Mouse (Mus musculus): Measurements from ENCODE around the gene Rabep1.

The Rabep1 gene

DNA sequence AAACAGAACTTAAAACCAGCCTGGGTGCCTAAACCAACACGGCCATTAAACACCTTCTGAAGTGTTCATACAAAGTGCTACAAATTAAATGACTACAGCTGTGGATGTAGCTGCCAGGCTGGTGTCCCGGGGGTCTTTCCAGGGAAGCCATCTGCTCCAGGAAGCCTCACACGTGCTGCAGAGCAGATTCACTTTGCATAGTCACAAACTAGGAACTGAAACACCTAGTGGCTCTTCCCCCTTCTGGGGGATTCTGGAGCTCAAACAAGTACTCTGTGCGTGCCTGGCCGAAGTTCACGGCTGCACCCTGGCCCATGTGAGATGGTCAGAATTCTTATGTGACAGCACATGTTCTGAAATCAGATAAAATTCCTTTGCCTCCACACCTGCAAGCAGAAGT lies 135.7 kb downstream of the Rabep1 start:
- no peak for DNase-seq

DNA sequence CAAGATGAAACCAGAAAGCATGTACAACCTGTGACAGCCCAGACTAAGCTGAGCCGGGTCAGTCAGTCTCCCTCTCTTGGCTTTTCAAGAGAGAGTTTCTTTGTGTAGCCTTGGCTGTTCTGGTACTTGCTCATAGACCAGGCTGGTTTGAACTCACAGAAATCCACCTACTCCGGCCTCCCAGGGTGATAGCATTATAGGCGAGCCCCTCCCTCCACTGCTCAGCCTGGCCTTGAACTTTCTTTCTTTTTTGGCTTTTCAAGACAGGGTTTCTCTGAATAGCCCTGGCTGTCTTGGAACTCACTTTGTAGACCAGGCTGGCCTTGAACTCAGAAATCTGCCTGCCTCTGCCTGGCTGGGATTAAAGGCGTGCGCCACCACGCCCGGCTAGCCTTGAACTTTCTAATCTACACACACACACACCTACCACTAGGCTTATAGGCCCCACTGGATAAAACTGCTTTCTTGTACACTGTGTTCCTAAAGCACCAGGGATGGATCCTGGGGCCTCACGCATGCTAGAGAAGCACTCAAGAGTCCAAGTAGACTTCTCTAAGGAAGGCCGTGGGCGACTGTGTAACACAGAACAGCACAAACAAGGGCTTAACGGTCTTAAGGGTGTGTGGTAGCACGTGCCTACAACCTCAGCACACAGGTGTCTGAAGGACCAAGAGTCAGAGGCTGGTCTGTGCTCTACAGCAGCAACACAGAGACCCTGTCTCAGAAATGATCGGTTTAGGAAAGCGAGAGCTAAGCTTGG lies 136.4 kb downstream of the Rabep1 start:
- no peak for DNase-seq

DNA sequence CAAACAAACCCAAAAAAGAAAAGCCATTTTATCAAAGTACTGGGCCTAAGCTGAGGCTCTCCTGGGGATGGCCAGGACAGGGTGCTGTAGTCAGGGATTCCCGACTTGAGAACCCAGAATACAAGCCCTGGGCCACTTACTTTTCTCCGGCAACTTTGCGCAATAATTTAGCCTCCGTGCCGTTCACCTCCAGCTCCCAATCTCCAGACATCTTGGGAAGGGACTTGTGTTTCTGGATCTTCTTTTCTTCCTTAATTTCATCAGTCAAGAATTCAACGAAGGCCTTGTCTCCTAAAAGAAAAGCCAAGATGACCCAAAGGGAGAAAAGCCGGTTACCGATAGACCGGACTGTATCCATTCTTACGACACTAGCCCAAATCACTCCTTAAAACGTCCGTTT lies 137.5 kb downstream of the Rabep1 start:
- DNase-seq, result no peak

DNA sequence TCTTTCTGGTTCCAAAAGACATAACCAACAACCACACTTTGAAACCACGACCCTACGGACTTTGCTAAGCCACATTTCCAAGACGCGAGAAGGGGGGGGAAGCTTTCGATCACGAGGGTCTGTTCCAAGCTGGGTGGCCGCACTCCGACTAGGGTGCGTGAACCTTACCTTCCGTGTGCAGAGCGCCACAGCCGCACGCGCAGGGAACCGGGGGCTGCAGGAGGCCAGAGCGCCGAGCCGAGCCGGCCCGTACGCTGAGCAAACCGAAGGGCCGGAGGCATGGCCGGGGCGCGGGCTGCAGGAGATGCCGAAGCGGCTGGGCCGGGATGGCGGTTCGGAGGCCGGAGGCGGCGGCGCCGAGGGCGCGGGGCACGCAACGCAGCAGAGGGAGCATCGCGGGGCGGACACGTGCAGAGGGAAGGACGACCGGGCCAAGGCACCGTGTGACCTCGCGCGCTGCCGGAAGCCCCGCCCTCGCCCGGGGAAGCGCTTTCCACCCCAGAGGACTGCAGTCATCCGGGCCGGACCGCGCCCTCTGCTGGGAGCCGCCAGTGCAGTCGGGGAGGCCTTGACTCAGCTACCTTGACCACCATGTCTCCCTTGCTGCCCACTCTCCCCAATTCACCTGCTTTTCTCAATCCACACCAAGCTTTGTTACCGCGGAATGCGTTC lies 138.1 kb downstream of the Rabep1 start, which contains the start of gene C1qbp:
TSS of gene C1qbp (minus strand) at position 470 of the 672 bp plus-strand sequence.
- peak; percentile 96 to 98 for DNase-seq

Measured in cerebellum, postnatal 25 days (tissue).